Mouse (Mus musculus) G1E (cell line): ENCODE data around the gene Atp2c1. TPM values are rescaled to one million over a fixed set of nuclear protein-coding genes. Genes with fewer than 3 reads are reported as not detected.

Experiments
- ATAC-seq: 2 replicates; pipeline ENCODE4 v1.8.0; 2016; ENCODE audit warnings: mild to moderate bottlenecking; ENCODE audit not compliant: insufficient number of reproducible peaks, poor library complexity, low FRiP score, severe bottlenecking; ENCODE audit errors: extremely low read depth
- DNase-seq: peaks from one replicate; pipeline ENCODE4 v3.0.0; 2012; ENCODE audit warnings: low spot score
- H3K27me3 ChIP-seq: 2 replicates; pipeline ENCODE4 v1.6.1; 2012; ENCODE audit warnings: mild to moderate bottlenecking, low read length, inconsistent platforms; ENCODE audit not compliant: insufficient read depth
- H3K36me3 ChIP-seq: replicated peaks from 2 replicates; pipeline ENCODE3; 2012; ENCODE audit warnings: mild to moderate bottlenecking, inconsistent platforms
- H3K4me1 ChIP-seq: 2 replicates; pipeline ENCODE4 v1.6.1; 2012; ENCODE audit warnings: low read depth, low read length, inconsistent platforms, mixed read lengths; ENCODE audit not compliant: insufficient read depth
- H3K4me3 ChIP-seq: 2 replicates; pipeline ENCODE4 v1.5.1; 2012; ENCODE audit warnings: low read depth, mild to moderate bottlenecking, inconsistent platforms, low read length, moderate library complexity, mixed read lengths
- H3K9me3 ChIP-seq: replicated peaks from 2 replicates; pipeline ENCODE4 v1.6.1; 2012; ENCODE audit warnings: inconsistent platforms
- CTCF ChIP-seq: IDR thresholded peaks from 2 replicates; pipeline ENCODE4 v1.5.1; 2012; ENCODE audit warnings: low read depth, low read length, inconsistent platforms, mixed read lengths
- GATA1 ChIP-seq: IDR thresholded peaks from 2 replicates; pipeline ENCODE4 v1.6.1; 2012; ENCODE audit warnings: borderline replicate concordance, low read length, inconsistent platforms, mixed read lengths
- GATA2 ChIP-seq: IDR thresholded peaks from 2 replicates; pipeline ENCODE4 v1.6.1; 2012; ENCODE audit warnings: low read depth, low read length, inconsistent platforms, borderline replicate concordance
- POLR2AphosphoS5 ChIP-seq: IDR thresholded peaks from 2 replicates; pipeline ENCODE4 v1.6.1; 2012; ENCODE audit warnings: low read depth, low read length, inconsistent platforms; ENCODE audit not compliant: insufficient replicate concordance
- TAL1 ChIP-seq: conservative IDR thresholded peaks from 2 replicates; pipeline ENCODE4 v1.6.1; 2012; ENCODE audit warnings: low read depth, low read length, inconsistent platforms, mixed read lengths
- polyA plus RNA-seq: library from polyadenylated mRNA; stranded (reverse); fragments of >175 nt; gene quantifications from 2 replicates; pipeline ENCODE4 v1.2.3, GENCODE M21; 2012
- total RNA-seq, 2 experiments: library from RNA; stranded (forward) in 1 of 2; stranded (reverse) in 1 of 2; fragments of 200-1000 nt in 1 of 2; fragments of >200 nt in 1 of 2; fragmentation: Nextera tagmentation in 1 of 2; gene quantifications; 2 replicates each; pipeline ENCODE4 v1.2.3; 2014 to 2017

Gene Atp2c1
- total RNA-seq (2014; fragmentation: Nextera tagmentation) = 38.7 and 51.3 TPM in 2 replicates
- 75.2 and 83.3 TPM in 2 replicates for total RNA-seq (2017)
- polyA plus RNA-seq = 11.4 and 11.8 TPM in 2 replicates

- Histone ChIP-seq H3K4me1 (no peaks in the 10 kb centered on the region), H3K9me3 (no peaks in the 10 kb centered on the region), H3K4me3 (no peak within 1 kb of the TSS), H3K36me3 (no peaks in the 10 kb centered on the region), H3K27me3 (no peaks in the 10 kb centered on the region)
- DNase-seq = no peak
- ATAC-seq = no peak
- TF ChIP-seq TAL1 = no peak
- TF ChIP-seq GATA1 = no peak
- no peak for TF ChIP-seq POLR2AphosphoS5
- TF ChIP-seq GATA2 = no peak
- TF ChIP-seq CTCF = no peak
Measured at GRCm38 (mm10) chr9:105527219-105527618, at the start of gene Atp2c1. Atp2c1 (minus strand) TSS chr9:105527319.

- H3K9me3 ChIP-seq = no peaks in the 10 kb centered on the region
- H3K4me1 ChIP-seq = no peaks in the 10 kb centered on the region
- H3K27me3 ChIP-seq = no peaks in the 10 kb centered on the region
- TF ChIP-seq POLR2AphosphoS5 = no peak
- no peak for TF ChIP-seq GATA2
- no peaks in the 10 kb centered on the region for H3K36me3 ChIP-seq
- ATAC-seq (no peak), DNase-seq (no peak)
- no peak overlapping the region for H3K4me3 ChIP-seq
Measured at GRCm38 (mm10) chr9:105557452-105557851, 30.3 kb upstream of the Atp2c1 start.

- no peak for DNase-seq
- ATAC-seq = no peak; the same call in 1 of the 2 replicates
- H3K36me3 ChIP-seq = no peaks in the 10 kb centered on the region
- H3K4me1 ChIP-seq = no peaks in the 10 kb centered on the region
- TF ChIP-seq CTCF (no peak), TAL1 (no peak), GATA1 (no peak), POLR2AphosphoS5 (no peak), GATA2 (no peak)
- H3K4me3 ChIP-seq = no peak overlapping the region
- H3K27me3 ChIP-seq = no peaks in the 10 kb centered on the region
- no peaks in the 10 kb centered on the region for H3K9me3 ChIP-seq
Measured at GRCm38 (mm10) chr9:105556141-105556735, 29.1 kb upstream of the Atp2c1 start.

DNA sequence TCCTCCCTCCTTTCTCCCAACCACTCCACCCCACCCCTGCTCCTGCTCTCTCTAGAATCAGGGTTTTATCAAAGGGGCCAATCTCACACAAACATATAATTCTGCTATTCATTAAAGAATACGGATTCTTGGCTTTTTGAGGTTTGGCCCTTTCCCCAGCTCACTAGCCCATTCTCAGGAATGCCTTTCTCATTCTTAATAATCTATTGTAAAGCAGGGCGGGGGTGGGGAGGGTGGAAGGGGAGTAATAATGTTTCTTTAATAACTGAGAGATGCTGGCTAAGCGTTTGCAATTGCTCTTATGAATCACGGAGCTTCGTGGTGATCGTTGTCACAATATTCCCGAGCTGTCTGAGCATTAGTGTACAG, 27.3 kb upstream of the Atp2c1 start:
- Histone ChIP-seq H3K27me3 (no peaks in the 10 kb centered on the region), H3K4me3 (no peak overlapping the region), H3K36me3 (no peaks in the 10 kb centered on the region), H3K4me1 (no peaks in the 10 kb centered on the region), H3K9me3 (no peaks in the 10 kb centered on the region)
- ATAC-seq = no peak
- DNase-seq = no peak
- no peak for TF ChIP-seq GATA1

DNA sequence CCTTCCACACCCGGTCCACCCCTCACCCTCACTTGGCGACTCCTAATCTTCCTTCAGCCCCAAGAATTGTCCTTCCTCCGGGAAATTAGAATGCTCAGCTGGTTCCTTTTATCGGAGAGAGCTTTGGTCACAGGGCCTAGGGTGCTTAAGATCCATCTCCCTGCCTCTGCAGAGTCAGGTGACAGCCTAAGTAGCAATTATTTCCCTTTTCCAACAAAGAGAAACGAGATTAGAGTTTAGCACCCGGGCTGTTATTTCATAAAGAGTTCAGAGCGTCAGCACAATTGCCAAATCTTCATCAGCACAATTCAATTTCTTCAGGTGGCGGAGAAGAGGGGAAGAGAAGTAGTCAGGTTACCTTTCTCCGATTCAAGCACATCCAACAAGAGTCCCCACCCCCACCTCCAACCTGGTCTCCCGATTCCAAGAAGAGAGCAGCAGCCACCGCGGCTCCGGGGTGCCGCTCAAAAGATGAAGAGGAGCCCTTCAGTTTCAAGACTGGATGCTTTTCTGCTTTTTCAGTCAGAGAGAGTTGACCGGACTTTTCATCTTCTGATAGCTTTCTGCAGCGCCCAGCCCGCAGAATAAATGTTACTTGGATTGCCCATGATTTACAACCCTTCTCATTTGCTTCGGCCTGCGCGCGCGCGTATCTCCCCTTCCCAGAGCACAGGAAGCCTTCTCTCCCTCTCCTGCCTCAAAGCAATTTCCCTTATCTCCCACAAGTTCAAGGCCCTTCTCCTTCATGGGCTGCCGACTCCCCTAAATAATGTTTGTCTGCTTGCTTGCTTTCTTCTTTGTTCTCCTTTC, 26.7 kb upstream of the Atp2c1 start:
- TF ChIP-seq POLR2AphosphoS5 = no peak
- TF ChIP-seq TAL1 = no peak
- TF ChIP-seq GATA1 = no peak
- TF ChIP-seq GATA2 = no peak
- H3K4me1 ChIP-seq = no peaks in the 10 kb centered on the region
- H3K27me3 ChIP-seq = no peaks in the 10 kb centered on the region
- no peaks in the 10 kb centered on the region for H3K9me3 ChIP-seq
- H3K36me3 ChIP-seq = no peaks in the 10 kb centered on the region
- ATAC-seq (no peak), DNase-seq (no peak)
- no peak overlapping the region for H3K4me3 ChIP-seq

DNA sequence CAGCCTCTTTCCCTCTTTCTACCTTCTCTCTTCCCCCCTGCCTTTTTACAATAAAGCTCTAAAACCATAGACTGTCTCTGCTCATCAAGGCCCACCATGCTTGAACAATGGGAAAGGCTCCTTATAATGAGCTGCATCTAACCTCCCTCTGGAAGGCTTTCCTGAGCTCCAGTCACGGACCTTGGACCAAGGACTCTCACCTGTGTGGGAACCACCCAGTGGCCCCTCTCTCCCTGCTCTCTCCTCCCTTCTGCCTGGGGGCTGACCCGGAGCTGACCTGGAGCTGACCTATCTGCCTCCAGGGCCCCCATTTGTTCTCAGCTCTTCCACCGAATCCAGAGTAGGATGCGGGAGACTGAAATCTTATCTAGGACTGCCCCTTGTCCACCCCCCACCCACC, 24.3 kb upstream of the Atp2c1 start:
- DNase-seq (no peak), ATAC-seq (no peak)
- Histone ChIP-seq H3K36me3 (no peaks in the 10 kb centered on the region), H3K27me3 (no peaks in the 10 kb centered on the region), H3K4me3 (no peak overlapping the region), H3K4me1 (no peaks in the 10 kb centered on the region), H3K9me3 (no peaks in the 10 kb centered on the region)
- TF ChIP-seq GATA1 (no peak), TAL1 (no peak), POLR2AphosphoS5 (no peak)

DNA sequence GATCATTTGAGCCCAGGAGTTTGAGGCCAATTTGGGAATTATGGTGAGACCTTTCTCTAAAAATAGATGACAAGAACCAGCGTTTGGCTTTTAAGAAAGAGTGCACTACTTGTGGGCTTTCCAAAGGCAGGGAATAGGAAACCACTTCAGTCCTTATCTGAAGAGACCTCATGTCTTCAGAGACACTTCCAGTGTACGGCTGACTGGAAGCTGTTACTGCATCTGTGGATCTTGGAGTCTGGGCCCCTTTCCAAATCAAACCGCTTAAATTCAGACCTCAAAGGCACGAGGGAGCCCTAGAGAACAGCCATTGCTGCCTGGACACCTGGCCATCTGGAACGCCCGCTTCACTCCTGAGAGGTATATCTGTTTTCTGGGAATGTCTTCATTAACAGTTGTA, 22.0 kb upstream of the Atp2c1 start:
- TF ChIP-seq CTCF (no peak), GATA2 (no peak), TAL1 (no peak), GATA1 (no peak), POLR2AphosphoS5 (no peak)
- no peaks in the 10 kb centered on the region for H3K36me3 ChIP-seq
- H3K4me3 ChIP-seq = no peak overlapping the region
- no peaks in the 10 kb centered on the region for H3K27me3 ChIP-seq
- H3K4me1 ChIP-seq = no peaks in the 10 kb centered on the region
- ATAC-seq (no peak), DNase-seq (no peak)
- H3K9me3 ChIP-seq = no peaks in the 10 kb centered on the region
